Mouse (Mus musculus) cerebellum, postnatal 36 days (tissue): Measurements from ENCODE around the gene Tnpo3.
"Not testable (repeated sequence)": the region's sequence is repeated elsewhere in the genome, so short reads cannot be mapped to it uniquely, and the experiment has no call there.

ENCODE experiments used
- DNase-seq, 2 experiments: peaks; one replicate each; pipeline ENCODE4 v3.0.0; 2021 to 2022; ENCODE audit warnings: mixed read lengths in 2 of 2

Tnpo3 gene

DNA sequence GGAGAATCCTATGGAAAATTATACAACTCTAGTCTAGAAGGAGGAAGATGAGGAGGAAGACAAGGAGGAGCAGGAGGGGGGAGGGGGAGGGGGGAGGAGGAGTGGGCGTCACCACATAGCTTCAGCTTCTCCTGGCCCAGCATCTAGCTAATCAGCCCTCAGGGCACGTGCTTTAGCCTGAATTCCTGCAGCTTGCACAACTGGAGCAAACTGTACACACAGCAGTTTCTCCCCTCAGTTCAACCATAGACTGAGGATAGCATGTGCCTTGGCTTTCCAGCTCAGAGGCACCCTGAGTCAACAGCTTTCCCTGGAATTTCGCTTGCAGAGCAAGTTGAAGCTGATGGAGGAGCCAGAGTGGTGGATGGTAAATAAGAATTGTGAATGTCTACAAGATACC, 10.5 kb upstream of the Tnpo3 start:
- no peak for DNase-seq

DNA sequence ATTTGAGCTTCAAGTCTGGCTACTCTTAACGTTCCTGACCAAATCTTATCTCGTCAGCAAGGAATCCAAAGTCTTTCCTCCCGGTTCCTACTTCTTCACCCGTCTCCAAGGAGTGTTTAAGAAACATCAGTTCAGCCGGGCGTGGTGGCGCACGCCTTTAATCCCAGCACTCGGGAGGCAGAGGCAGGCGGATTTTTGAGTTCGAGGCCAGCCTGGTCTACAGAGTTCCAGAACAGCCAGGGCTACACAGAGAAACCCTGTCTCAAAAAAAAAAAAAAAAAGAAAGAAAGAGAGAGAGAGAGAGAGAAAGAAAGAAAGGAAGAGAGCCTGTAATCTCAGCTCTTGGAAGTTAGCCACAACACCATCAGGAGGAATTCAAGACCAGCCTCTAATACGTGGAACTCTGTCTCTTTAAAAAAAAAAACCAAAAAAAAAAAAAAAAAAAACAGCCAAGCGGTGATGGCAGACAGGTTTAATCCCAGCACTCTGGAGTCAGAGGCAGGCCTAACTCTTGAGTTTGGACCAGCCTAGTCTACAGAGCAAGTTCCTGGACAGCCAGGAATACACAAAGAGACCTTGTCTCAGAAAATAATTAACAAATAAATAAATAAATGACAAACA, 443 bp upstream of the Tnpo3 start:
- not testable (repeated sequence) for DNase-seq

DNA sequence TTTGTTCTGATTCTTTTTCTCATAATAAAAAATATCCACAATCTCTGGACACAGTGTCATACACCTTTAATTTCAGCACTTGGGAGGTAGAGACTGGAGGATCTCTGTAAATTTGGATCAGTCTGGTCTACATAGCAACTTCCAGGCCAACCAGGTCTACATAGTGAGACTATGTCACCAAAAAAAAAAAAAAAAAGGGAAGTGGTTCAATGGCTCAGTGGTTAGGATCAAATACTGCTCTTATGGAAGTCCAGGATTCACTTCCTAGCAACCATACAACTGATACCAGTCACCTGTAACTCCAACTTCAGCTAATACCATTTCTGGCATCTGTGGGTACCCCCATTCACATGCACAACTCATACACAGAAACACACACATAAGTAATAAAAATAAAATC, 9.5 kb downstream of the Tnpo3 start:
- DNase-seq: no peak

DNA sequence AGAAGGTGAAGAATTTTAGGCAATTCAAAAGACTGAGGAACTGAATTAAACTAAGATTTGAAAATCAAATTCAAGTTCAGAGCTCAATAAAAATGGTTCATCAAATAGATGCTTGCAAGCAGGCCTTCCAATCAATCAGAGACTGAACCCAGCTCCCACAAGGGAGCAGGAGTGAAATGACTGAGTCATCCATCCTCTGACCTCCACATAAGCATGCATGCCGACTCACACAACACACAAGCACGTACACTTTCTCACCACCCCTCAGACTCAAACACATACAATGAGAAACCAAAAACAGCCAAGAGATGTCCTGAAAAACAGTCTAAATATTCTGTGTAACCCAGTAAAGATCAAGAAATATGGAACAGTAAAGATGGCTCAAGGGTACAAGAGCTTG, 14.0 kb downstream of the Tnpo3 start:
- DNase-seq: no peak

DNA sequence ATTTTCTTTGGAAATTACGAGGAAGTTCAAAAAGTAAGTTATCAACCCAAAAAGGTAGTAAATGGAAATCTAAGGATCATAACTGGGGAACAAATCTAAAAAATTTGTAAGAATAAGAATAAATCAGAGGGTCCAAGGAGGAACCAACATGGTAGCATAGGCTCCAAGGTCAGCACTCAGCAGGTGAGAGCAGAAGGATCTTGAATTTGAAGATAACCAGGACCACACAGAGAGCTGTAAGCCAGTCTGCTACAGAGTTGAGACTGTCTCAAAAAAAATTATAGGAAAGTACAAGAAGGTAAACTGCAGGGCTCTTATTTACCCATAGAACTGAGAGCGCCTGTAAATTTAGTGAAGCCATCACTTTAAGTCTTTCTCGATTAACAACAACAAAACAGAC, 28.5 kb downstream of the Tnpo3 start:
- DNase-seq: no peak

DNA sequence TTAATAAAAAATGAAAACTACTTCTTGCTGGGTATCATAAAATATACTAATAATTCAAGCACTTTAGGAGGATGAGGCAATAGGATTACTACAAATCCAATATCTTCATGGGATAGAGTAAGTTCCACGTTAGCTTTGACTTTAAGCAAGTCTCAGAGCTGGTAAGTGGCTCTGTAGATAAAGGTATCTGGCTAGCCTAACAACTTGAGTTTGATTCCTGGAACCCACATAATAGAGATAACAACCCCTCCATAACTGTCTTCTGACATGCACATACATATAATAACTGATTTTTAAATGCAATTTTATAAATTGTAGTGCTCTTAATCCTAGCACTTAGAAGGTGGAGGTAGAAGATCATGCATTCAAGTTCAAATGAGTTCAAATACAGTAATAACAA, 28.9 kb downstream of the Tnpo3 start:
- DNase-seq: no peak

DNA sequence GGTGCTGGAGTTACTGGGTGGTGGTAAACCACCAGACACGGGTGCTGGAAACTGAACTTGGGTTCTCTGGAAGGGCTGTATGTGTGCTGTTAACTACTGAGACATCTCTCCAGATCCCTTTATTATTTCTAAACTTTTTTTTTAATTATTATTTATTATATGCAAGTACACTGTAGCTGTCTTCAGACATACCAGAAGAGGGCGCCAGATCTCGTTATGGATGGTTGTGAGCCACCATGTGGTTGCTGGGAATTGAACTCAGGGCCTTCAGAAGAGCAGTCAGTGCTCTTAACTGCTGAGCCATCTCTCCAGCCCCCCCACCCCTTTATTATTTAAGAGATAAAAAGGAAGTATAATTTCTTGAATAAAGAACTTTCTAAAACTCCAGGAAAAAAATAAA, 33.3 kb downstream of the Tnpo3 start:
- DNase-seq: not testable (repeated sequence)

DNA sequence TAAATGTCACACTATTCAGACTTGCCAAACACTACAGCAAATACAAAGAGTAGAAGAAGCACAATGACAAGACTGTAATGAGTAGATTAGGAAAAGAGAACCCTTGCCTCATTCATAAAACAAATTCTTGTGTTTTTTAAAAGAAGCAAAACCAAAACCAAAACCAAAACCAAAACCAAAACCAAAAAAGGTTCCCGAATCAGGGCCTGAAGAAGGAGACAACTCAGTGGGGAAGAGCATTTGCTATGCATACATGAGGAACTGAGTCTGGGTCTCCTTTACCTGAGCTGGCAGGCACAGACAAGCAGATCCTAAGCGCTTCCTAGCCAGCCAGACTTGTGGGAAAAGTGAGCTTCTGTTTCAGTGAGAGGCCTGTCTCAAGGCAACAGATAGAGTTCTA, 52.6 kb downstream of the Tnpo3 start:
- DNase-seq: no peak

DNA sequence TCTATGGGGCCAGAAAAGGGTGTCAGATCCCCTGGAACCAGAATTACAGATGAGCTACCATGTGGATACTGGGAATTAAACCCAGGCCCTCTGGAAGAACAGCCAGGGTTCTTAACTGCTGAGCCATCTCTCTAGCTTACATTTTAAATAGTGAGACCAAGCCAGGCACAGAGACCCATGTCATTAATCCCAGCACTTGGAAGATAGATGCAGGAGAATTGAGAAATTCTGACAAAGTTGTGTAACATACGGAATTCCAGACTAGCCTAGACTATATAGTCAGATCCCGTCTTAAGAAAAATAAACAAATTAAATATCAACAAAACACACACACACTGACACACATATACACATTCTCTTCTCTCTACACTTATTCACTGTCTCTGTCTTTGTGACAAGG, 57.2 kb downstream of the Tnpo3 start:
- DNase-seq: no peak

DNA sequence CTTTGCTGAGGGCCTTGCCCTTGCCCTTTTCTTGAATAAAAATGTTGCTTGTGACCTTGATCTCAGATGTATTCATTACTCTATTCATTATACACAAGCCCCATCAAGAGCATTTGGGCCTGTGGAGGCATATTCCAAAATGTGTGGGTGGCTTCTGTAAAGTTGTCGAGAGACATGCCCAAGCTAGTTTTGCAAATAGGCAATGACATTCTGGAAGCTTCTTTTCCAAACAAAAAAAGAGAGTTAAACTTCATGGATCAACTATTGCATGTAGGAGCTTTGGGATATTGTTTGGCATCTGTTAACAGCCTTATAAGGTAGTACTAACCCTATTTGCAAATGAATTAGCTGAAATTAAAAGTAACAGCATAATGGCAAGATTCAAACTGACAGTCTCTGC, 61.6 kb downstream of the Tnpo3 start:
- no peak for DNase-seq

DNA sequence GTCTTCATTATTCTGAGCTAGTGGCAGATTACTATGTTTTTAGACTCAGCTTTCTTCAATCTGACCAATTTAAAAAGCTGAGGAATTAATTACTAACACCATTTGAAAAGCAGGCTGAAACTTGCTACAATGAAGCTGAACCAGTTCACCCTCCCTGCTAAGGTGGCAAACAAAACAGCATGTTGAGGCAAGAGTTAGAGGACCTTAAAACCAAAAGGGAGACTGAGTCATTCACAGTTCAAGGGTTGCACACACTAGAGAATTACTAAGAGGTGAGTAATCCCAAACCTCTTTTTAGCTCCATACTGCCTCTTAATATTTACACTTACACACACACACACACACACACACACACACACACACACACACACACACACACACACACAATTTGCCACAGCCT, 62.1 kb downstream of the Tnpo3 start:
- no peak for DNase-seq

DNA sequence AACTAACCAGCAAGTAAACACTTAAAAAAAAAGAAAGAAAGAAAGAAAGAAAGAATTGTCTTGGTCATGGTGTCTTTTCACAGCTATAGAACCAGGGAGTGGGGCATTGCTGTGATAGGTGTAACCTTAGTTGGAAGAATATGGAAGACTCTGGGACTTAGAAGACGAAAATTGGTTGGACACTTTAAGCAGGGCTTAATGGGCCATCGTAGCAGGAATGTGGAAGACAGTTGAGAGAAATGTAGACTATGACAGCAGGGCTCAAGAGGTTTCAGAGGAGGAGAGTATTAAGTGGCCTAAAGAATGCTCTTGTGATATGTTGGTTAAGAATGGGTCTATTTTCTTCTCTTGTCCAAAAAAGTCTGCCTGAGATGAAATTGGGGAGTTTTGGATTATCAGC, 64.1 kb downstream of the Tnpo3 start:
- DNase-seq: no peak

DNA sequence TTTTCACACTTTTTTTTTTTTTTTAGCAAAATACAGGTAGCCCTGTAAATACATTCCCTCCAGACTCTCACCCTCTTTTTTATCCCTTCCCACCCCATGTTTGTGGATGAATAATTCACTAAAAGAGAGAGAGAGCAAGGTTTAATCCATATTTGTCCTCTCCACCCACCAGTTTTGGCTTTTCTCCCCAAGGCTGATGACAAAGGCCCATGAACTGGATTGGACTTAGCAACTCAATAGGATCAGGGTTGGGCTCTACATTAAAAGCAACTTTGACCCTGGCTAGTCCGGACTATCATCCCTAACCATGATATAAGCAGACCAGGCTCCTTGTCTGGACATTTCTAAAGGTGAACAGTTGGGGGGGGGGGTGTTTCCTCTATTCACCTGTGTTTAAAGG, 68.7 kb downstream of the Tnpo3 start:
- no peak for DNase-seq

DNA sequence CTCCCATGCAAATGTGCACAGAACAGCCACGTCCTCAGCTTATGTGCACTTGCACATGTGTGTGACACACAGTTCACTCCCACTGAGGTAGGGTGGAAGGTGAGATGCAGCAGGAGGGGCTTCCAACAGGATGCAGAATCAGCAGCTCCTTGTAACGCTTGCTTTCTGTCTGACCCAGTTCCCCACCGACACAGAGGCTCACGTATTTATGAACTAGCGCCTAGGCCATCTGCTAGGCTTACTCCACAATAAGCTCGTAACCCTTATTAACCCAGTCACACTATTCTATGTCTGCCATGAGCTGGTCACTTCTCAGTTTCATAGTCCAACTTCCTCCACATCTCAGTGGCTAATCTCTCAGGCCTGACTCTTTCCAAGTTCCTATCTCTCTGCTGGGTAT, 69.5 kb downstream of the Tnpo3 start:
- DNase-seq: no peak

DNA sequence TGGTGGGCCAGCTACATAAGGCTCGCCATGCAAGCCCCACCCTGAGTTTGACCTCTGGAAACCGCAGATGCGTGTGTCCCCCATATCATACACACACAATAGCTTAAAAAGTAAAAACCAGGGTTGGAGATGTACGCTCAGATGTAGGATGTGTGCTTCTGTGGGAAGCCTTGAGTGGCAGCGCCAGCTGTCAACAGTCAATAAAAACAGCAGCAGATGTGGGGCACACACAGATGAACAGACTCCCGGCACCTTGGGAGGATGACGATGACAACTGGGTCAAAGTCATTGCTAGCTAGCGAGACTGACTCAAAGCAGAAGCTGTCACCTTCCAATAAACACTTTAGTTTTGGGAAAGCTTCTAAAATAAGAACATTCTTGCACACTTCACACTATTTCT, 70.2 kb downstream of the Tnpo3 start:
- no peak for DNase-seq

DNA sequence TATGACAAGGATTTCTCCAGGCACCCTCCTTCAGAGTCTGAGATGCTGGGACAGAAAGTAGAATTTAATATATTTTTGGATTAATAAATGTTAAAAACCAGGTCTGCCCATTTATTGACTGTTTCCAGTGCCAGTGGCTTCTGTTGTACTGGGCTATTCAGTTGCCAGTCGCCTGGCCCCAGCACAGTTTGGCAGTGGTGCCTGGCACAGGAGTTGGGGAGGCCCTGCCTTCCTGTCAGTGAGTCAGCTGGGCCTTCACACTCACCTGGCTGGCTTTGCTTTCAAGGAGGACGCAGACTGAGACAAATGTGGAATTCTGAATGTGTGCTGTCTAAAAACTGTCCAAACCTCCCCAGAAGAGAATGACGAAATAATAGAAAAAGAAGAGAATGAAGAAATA, 72.5 kb downstream of the Tnpo3 start:
- no peak for DNase-seq

DNA sequence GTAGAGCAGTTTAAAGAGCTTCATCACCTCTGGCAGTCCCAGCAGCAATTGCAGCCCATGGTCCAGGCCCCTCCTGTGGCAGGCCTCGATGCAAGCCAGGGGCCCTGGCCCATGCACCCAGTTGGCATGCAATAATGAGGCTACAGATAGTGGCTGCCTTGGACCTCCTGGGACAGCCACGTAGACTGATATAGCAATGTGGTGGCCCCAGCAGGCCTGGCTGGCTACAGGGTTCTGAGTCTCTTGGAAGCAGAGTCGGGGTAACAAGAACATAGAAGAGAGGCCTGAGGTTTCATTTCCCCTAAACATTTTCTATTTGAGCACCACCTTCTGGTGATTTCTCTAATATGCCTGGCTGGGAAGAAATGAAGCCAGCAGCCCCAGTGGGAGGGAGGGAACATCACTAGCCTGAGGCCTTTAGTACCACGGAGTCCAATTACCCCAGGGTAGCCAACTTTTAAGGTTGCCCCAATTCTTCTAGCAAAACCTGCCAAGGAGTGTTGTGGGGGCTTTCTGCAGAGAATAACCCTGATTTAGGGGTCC, 73.0 kb downstream of the Tnpo3 start:
- peak in 1 of 2 experiments; percentile 16 for DNase-seq

DNA sequence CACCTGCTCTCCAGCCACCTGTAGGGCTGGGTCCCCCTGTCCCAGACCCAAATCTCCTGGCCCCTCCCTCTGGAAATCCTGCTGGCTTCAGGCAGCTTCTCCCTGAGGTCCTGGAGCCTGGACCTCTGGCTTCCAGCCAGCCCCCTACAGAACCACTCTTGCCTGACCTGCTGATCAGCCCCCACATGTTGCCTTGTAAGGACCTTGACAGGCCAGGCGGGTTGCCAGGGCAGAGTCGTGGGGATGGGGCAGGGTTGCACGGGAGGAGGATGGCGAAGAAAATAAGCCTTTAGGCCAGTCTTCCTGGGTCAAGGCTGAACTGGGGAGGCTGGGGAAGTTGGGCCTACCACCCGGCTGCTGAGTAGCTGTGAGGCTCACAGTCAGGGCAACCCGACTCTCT, 74.4 kb downstream of the Tnpo3 start:
- DNase-seq: no peak

DNA sequence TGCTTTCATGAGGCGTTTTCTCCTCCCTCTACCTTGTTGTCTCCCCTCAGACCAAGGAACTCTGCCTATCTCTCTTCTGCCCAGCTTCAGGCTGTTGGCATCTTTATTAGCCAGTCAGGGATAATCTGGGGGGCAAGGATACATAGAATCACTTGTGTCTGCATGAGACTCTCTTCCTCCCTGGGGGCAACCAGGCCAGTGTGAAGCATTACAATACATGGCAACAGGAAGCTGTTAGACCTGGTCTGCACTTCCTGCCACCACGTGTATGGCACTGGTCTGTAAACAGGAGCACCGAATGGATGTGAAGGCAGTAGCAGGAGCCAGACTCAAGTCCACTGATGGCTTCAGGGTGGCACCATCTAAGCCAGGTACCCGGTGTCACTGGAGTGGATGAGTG, 79.6 kb downstream of the Tnpo3 start:
- no peak for DNase-seq

DNA sequence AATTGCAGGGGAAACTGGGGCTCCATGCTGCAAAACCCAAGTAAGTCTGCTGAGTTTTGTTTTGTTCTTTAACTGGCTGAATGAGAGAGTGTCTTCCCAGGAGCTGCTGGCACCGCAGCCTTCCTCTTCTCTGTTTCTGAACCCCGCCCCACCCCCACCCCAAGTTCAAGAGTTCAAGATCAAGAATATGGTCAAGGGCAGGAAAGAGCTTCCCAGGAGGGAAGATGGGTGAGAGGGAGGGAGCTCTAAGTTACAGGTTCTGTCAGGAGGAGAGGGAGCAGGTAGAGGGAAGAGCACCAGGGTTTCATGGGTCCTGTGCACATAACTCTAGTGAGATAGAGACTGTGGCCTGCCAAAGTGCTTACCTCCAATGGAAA, 80.3 kb downstream of the Tnpo3 start:
- no peak for DNase-seq

DNA sequence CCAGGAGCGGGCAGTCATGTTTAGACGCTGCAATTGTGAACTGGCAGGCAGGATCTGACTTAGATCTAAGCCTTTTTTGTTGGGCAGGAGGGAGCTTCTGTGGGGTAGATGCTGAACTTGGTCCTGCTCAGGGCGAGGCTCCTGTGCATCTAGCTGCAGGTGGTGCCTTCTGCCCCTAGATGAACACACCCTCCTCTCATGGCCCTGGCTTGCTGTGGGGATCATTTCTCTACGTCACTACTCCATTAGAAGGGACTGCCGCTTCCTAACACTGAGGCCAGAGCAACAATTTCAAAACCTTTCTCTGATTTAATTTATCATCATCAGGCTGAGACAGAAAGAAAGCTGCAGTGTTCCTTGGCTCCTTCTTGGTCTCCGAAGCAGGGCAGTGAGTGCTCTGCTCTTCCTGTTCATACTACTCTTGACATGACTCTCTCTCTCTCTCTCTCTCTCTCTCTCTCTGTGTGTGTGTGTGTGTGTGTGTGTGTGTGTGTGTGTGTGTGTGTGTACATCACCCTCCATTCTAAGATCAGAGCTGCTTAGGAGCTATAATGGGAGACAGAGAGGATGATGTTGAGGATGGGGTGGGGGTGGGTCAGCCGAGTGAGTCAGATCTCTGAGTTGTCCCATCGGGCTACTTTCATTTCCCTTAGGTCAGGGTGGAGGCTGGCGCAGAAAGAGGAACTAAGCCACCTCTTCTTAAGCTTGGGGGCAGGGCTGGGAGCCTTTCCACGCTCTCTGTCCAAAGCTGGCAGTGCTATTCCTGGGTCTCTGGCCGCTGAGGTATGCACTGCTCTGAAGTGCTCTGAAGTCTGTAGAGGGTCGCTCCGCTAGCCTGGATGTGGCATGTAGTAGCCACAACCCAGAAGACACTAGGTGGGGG, 80.9 kb downstream of the Tnpo3 start:
- DNase-seq: no peak

DNA sequence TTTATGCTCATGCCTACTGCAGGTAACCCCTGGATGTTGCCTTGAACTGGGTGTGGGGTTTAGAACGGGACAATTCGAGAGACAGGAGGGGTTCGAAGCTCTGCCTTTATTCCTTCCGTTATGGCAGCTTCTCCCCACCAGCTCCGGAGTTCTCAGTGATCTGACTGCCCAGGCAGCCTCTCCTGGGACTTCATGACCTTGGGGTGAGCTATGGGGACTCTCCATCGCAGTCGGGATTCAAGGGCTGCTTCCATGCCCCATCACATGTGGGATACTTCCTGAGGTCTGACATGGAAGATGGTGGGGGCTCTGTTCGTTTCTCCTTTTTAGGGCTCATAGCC, 81.6 kb downstream of the Tnpo3 start:
- no peak for DNase-seq

DNA sequence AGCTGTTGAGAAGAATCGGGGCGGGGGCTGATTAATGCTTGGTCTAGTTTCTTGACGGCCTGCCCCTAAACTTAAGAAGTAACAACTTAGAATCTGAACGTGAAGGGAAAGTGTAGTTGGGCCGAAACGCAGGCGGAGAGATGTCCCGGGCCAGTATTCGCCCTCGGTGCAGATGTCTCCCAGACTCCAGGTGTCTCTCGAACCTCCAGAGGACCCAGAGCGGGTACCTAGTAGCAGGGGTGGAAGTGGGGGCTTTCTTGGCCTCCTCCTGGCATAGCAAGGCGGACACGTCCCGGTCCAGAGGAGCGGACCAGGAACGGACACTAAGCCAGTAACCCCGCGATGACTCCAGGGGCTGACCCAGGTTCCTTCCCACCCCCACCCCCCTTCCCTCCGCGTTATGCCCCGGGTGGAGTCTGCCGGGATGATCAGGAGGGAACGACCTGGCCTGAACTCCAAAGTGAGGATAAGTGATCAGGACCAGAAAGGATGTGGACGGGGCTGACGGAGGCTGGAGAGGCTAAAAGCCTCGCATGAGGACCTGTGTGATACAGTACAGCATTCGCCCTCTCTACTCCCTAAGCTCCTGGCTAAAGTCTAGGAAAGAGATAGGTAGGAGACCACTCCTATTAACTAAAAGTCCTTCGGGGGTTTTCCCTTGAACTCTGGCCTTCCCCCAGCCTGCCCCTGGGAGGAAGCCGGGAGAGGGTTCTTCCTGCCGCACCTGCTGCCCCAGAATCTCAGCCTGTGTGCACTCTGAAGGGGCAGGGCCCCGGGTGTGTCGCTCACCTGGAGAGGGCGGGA, 82.1 kb downstream of the Tnpo3 start:
- DNase-seq: no peak
